Mouse (Mus musculus): ENCODE measurements around the gene Wbp2. TPM values are rescaled to one million over a fixed set of nuclear protein-coding genes. Genes with fewer than 3 reads are reported as not detected.

Gene Wbp2
- total RNA-seq, 2 experiments from 2014 or later = 388 to 420 TPM

GRCm38 (mm10) chr11:116075539-116076265 lies 11.1 kb downstream of the Wbp2 start:
- DNase-seq (ENCODE audit: low spot score in 2 of 2) = no peak

GRCm38 (mm10) chr11:116074436-116074991 lies 12.3 kb downstream of the Wbp2 start:
- no peak for DNase-seq (ENCODE audit: low spot score in 2 of 2)
- intact Hi-C loops (cut with DNase I) = no loop called here

More at GRCm38 (mm10) chr11:116075539-116076265, 11.1 kb downstream of the Wbp2 start:
- intact Hi-C loops (cut with DNase I) = no loop called here

DNA sequence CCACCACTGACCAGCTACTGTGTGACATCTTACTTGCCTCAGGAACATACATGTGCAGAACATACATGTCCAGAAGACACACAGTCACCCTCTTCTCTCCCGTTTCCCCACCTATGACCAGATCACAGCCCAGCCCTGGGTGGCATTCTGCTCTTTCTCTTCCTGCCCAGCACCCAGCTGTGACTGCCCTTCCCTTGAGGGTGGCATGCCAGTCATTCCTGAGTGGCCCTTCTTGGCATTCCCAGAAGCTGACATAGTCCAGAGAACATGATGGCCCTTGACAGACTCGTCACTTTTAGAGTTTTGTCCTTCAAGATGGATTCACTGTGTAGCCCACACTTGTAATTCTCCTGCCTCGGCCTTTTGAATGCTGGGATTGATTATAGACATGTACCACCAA lies 14.2 kb downstream of the Wbp2 start:
- no peak for DNase-seq (ENCODE audit: low spot score in 2 of 2)
- intact Hi-C loops (cut with DNase I) = no loop called here

- DNase-seq (ENCODE audit: low spot score in 2 of 2) = no peak
- intact Hi-C loops (cut with DNase I) = no loop called here
Measured at GRCm38 (mm10) chr11:116071510-116071909, 15.3 kb downstream of the Wbp2 start.

- intact Hi-C loops (cut with DNase I) = no loop called here
- no peak for DNase-seq (ENCODE audit: low spot score in 2 of 2)
Measured at GRCm38 (mm10) chr11:116065345-116065744, 21.4 kb downstream of the Wbp2 start.

- intact Hi-C loops (cut with DNase I) = no loop called here
- DNase-seq (ENCODE audit: low spot score in 2 of 2) = no peak
Measured at GRCm38 (mm10) chr11:116064187-116064867, 22.5 kb downstream of the Wbp2 start.

DNA sequence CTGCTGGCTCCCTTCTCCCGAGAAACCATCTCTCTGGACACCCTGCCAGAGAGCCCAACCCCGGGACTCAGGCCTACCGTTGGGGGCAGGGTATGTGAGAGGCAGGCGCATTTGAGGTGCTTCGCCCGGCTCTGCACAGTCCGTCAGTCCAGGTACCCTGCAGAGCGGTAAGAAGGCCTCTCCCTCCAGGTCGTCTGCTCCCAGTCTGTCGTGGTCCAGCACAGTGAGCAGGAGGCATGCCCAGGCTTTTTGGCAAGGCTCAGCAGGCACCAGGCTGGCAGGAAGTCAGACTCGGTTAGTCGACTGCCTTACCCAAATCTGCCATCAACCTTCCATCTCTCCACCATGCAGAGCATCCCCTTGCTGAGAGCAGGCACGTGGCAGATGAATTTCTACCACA lies 23.2 kb downstream of the Wbp2 start:
- intact Hi-C loops (cut with DNase I) = no loop called here
- DNase-seq (ENCODE audit: low spot score in 2 of 2) = no peak

GRCm38 (mm10) chr11:116062521-116062920 lies 24.3 kb downstream of the Wbp2 start:
- intact Hi-C loops (cut with DNase I) = no loop called here
- no peak for DNase-seq (ENCODE audit: low spot score in 2 of 2)

- DNase-seq (ENCODE audit: low spot score in 2 of 2) = peak; percentile 65 to 78
- intact Hi-C loops (cut with DNase I) = no loop called here
Measured at GRCm38 (mm10) chr11:116061641-116062415, 25.0 kb downstream of the Wbp2 start.

GRCm38 (mm10) chr11:116060596-116060995 lies 26.2 kb downstream of the Wbp2 start:
- intact Hi-C loops (cut with DNase I) = no loop called here
- no peak for DNase-seq (ENCODE audit: low spot score in 2 of 2)

- no peak for DNase-seq (ENCODE audit: low spot score in 2 of 2)
- intact Hi-C loops (cut with DNase I) = no loop called here
Measured at GRCm38 (mm10) chr11:116059691-116060025, 27.1 kb downstream of the Wbp2 start.

DNA sequence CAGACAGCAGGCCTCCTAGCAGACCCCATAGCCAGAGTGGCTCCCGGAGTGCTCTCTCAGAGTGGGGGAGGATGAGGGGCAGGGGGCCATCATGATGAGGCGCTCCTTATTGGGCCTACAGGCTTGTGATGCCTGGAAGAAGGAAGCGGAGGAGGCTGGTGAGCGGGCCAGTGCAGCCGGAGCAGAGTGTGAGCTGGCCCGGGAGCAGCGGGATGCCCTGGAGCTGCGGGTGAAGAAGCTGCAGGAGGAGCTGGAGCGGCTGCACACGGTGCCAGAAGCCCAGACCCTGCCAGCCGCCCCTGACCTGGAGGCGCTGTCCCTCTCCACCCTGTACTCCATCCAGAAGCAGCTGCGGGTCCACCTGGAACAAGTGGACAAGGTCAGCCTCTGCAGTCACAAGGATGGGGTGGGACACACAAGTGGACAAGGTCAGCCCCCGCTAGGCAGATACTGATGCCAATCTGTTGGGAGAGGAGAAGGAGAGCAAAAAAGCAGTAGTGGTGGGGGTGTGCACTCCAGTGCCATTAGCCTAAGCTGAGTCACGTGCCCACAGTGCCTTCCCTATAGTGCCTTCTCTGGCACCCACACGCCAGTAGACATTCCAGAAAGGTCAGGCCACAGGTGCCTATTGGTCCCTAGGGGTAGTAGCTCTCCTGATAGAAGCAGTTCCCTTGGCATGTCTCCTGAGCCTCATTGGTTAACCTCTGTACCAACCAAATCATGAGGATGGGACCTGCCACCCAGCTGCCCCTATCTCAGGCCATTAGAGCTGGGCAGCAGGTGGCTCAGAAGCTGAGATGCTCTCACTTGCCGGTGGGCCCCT lies 27.7 kb downstream of the Wbp2 start:
- intact Hi-C loops (cut with DNase I) = no loop called here
- DNase-seq (ENCODE audit: low spot score in 2 of 2) = no peak

DNA sequence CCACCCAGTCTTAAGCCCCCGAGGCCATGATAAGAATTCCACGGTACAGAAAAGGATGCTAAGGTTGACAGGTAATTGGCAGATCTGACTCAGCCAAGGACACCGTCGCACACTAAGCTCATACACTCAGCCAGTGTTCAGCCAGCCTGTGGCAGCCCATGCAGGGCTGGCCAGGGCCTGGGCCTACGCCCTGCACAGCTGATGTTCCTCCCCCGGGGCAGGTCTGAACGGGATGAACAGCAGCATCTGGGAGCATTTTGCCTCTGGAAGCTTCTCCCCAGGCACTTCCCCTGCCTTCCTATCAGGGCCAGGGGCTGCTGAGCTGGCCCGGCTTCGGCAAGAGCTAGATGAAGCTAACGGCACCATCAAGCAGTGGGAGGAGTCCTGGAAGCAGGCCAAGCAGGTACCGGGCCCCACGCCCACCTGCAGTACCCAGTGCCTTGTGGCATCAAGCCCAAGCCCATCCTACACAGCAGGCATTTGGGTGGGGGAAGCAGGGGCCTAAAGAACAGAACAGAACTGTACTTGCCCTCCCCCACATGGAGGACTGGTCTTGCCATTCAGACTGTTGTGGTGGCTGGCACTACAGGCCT lies 28.7 kb downstream of the Wbp2 start:
- DNase-seq (ENCODE audit: low spot score in 2 of 2) = peak; percentile 72
- intact Hi-C loops (cut with DNase I) = no loop called here

DNA sequence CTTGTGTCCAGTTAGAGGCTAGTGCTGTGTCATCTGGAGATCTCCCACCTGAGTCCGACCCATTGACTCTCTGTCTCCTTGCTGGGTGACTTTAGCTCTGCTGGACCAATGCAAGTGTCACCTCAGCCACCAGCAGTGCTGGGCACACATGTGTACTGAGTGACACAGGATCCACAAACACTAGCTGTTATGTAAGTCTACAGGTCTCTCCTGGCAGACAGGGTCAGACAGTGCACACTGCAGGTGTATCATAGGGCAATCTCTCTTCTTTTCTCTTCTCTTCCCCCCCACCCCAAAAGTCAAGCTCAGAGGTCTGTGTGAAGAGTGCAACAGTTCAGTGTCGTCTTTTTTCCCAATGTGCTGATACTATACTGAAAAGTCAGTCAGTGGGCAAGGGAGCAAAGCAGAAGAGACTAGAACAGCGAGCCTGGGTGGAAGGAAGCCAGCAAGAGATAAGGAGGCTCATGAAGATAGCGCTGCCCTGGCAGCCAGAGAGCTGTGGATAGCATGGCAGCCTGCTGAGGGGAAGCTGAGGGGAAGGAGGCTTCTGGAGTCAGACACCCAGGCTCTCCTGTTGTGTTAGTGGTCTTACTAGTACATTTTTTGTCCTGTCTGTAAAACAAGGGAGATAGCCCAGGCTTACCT lies 29.4 kb downstream of the Wbp2 start:
- intact Hi-C loops (cut with DNase I) = no loop called here
- no peak for DNase-seq (ENCODE audit: low spot score in 2 of 2)

GRCm38 (mm10) chr11:116055873-116056272 lies 30.9 kb downstream of the Wbp2 start:
- intact Hi-C loops (cut with DNase I) = no loop called here
- no peak for DNase-seq (ENCODE audit: low spot score in 2 of 2)

DNA sequence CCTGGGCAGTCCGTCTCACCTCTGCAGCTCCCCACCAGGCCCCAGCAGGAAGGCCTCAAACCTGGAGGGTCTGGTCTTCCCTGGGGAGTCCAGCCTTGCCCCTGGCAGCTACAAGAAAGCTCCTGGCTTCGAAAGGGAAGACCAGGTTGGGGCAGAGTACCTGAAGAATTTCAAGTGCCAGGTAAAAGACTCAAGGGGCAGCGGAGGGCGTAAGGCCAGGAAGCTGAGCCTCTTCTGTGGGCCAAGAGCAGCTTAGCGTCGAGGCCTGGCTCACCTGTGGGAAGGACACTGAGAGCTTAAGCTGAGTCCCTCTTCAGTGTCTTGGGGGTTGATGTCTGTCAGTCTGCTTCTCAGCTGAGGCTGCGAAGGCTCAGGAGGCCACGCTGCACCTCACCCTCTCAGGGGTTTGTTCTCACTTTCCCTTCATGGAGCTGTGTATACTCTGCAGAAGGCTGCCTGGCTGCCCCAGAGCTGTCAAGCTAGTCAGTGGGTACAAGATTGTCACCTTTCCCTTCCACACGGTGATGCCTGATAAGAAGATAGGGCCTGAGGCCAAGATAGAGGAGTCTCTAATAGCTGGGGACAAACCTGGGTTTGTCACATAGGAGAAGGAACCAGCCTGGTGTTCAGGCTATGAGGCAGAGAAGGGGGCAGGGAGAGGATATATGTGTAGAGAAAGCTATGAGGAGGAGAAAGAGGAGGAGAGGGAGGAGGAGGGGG lies 33.1 kb downstream of the Wbp2 start:
- intact Hi-C loops (cut with DNase I) = no loop called here

DNA sequence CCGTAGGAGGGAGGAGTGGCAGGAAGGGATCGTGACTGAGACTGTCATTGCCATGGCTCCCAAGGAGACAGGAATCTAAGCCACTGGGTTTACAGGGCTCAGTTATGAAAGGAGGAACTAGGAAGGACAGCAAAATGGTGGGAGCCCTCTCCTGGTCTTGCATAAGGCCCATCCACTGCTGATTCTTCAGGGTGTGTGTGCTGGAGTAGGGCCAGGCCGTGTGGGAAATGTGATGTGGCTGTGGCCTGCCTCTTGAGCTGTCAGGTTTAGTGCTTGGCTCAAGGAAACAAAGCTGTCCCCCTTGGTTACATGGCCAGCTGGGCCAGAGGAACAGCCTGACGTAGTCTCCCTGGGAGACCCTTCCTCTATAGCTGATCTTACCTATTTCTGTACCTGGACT lies 36.6 kb downstream of the Wbp2 start:
- DNase-seq (ENCODE audit: low spot score in 2 of 2) = no peak
- intact Hi-C loops (cut with DNase I) = no loop called here

More for the DNA sequence above, 33.1 kb downstream of the Wbp2 start:
- DNase-seq (ENCODE audit: low spot score in 2 of 2) = no peak

GRCm38 (mm10) chr11:116049610-116050009 lies 37.2 kb downstream of the Wbp2 start:
- no peak for DNase-seq (ENCODE audit: low spot score in 2 of 2)

More at GRCm38 (mm10) chr11:116049610-116050009, 37.2 kb downstream of the Wbp2 start:
- intact Hi-C loops (cut with DNase I) = no loop called here

All from left cerebral cortex, postnatal 36 days (tissue).